ENCODE assay signal across 8 mouse cellular contexts in genomic region chr7:24269667-24270287, GRCm38 (mm10). TPM values are rescaled to one million over a fixed set of nuclear protein-coding genes. Genes with fewer than 3 reads are reported as not detected.
DNase-seq lines count a peak whose midpoint lies in the region; ATAC-seq lines count a peak whose summit lies in the region.

No protein-coding gene starts in this region.

- peak overlapping the region; percentile 90 for H3K9ac ChIP-seq in kidney, embryonic 16.5 days (replicated peaks; ENCODE audit: low read length)
- peak overlapping the region; percentile 66 for H3K9ac ChIP-seq in embryonic facial prominence, embryonic 12.5 days
- H3K9ac ChIP-seq in hindbrain, embryonic 14.5 days = peak overlapping the region; percentile 81
- peak overlapping the region; percentile 68; the same call in 1 of the 2 replicates for H3K9ac ChIP-seq in midbrain, embryonic 14.5 days (replicated peaks; ENCODE audit: low read length)

- no peaks in the 10 kb centered on the region for H3K27me3 ChIP-seq in kidney, embryonic 16.5 days (ENCODE audit: insufficient read depth, low read length)
- no peaks in the 10 kb centered on the region for H3K27me3 ChIP-seq in embryonic facial prominence, embryonic 12.5 days
- H3K27me3 ChIP-seq in hindbrain, embryonic 14.5 days (ENCODE audit: control insufficient read depth, insufficient read depth, low read length) = no peaks in the 10 kb centered on the region
- no peaks in the 10 kb centered on the region for H3K27me3 ChIP-seq in midbrain, embryonic 14.5 days (ENCODE audit: control insufficient read depth, insufficient read depth, low read length)

- 35% methylated on average over 7 of the region's 7 CpGs for WGBS in kidney, embryonic 16.5 days
- WGBS in embryonic facial prominence, embryonic 12.5 days = 35% methylated on average over 7 of the region's 7 CpGs
- 38% methylated on average over 7 of the region's 7 CpGs for WGBS in hindbrain, embryonic 14.5 days
- WGBS in midbrain, embryonic 14.5 days = 36% methylated on average over 7 of the region's 7 CpGs

- no peaks in the 10 kb centered on the region for H3K9me3 ChIP-seq in kidney, embryonic 16.5 days (ENCODE audit: low read length)
- H3K9me3 ChIP-seq in embryonic facial prominence, embryonic 12.5 days = no peaks in the 10 kb centered on the region
- no peaks in the 10 kb centered on the region for H3K9me3 ChIP-seq in hindbrain, embryonic 14.5 days (ENCODE audit: control insufficient read depth, low read length)
- no peaks in the 10 kb centered on the region for H3K9me3 ChIP-seq in midbrain, embryonic 14.5 days (ENCODE audit: control insufficient read depth, low read length)

- DNase-seq in kidney, adult 18-20 months = no peak
- no peak for DNase-seq in hindbrain, embryonic 14.5 days (ENCODE audit: low spot score)
- DNase-seq in midbrain, embryonic 14.5 days = no peak
- DNase-seq in left cerebral cortex, postnatal 14 days (ENCODE audit: low spot score in 2 of 2) = no peak
- no peak for DNase-seq in frontal cortex, postnatal 14 days (ENCODE audit: low spot score in 2 of 2)
- no peak for DNase-seq in frontal cortex, postnatal 10 days (ENCODE audit: low spot score in 2 of 2)

- H3K4me2 ChIP-seq in kidney, embryonic 16.5 days (replicated peaks; ENCODE audit: low read depth, low read length) = peak overlapping the region; percentile 82
- H3K4me2 ChIP-seq in embryonic facial prominence, embryonic 12.5 days (replicated peaks) = peak overlapping the region; percentile 68
- H3K4me2 ChIP-seq in hindbrain, embryonic 14.5 days (replicated peaks) = peak overlapping the region; percentile 74
- peak overlapping the region; percentile 78 for H3K4me2 ChIP-seq in midbrain, embryonic 14.5 days (ENCODE audit: low read length)

- intact Hi-C loops in left cerebral cortex, postnatal 14 days (cut with DNase I) = loop anchor here (2.0 kb wide), 1 partner anchor 29 kb away; no protein-coding TSS in a partner anchor

- ATAC-seq in kidney, embryonic 16.5 days (ENCODE audit: low FRiP score, low TSS enrichment) = peak; percentile 64
- ATAC-seq in embryonic facial prominence, embryonic 12.5 days (ENCODE audit: insufficient number of reproducible peaks, insufficient read depth, low FRiP score, low TSS enrichment) = peak; percentile 38
- peak; percentile 64 for ATAC-seq in hindbrain, embryonic 14.5 days (ENCODE audit: low FRiP score)
- peak; percentile 62 for ATAC-seq in midbrain, embryonic 14.5 days (ENCODE audit: low FRiP score, low TSS enrichment)

- H3K27ac ChIP-seq in kidney, embryonic 16.5 days (ENCODE audit: low read length) = no peak overlapping the region
- no peak overlapping the region for H3K27ac ChIP-seq in embryonic facial prominence, embryonic 12.5 days
- peak overlapping the region; percentile 81; the same call in 1 of the 2 replicates for H3K27ac ChIP-seq in hindbrain, embryonic 14.5 days
- no peak overlapping the region for H3K27ac ChIP-seq in midbrain, embryonic 14.5 days (replicated peaks; ENCODE audit: low read depth, low read length)

- peak overlapping the region; percentile 82 for H3K4me3 ChIP-seq in kidney, embryonic 16.5 days (ENCODE audit: low read length)
- peak overlapping the region; percentile 56 for H3K4me3 ChIP-seq in embryonic facial prominence, embryonic 12.5 days
- peak overlapping the region; percentile 65 for H3K4me3 ChIP-seq in hindbrain, embryonic 14.5 days (replicated peaks; ENCODE audit: low read length)
- H3K4me3 ChIP-seq in midbrain, embryonic 14.5 days (replicated peaks; ENCODE audit: low read depth, low read length) = peak overlapping the region; percentile 61

- peaks cover 20% of the 10 kb centered on the region for H3K36me3 ChIP-seq in kidney, embryonic 16.5 days (ENCODE audit: insufficient read depth, low read length)
- peaks cover 20% of the 10 kb centered on the region for H3K36me3 ChIP-seq in embryonic facial prominence, embryonic 12.5 days
- peaks cover 14% of the 10 kb centered on the region for H3K36me3 ChIP-seq in hindbrain, embryonic 14.5 days (replicated peaks; ENCODE audit: control insufficient read depth, insufficient read depth)
- peaks cover 5% of the 10 kb centered on the region for H3K36me3 ChIP-seq in midbrain, embryonic 14.5 days (ENCODE audit: control insufficient read depth, insufficient read depth, low read length)

- no peaks in the 10 kb centered on the region for H3K4me1 ChIP-seq in kidney, embryonic 16.5 days (ENCODE audit: insufficient read depth, low read length)
- H3K4me1 ChIP-seq in embryonic facial prominence, embryonic 12.5 days = peaks cover 4% of the 10 kb centered on the region; the same call in 1 of the 2 replicates
- peaks cover 5% of the 10 kb centered on the region for H3K4me1 ChIP-seq in hindbrain, embryonic 14.5 days (replicated peaks; ENCODE audit: control insufficient read depth, insufficient read depth, low read length)
- peaks cover 3% of the 10 kb centered on the region; the same call in 1 of the 2 replicates for H3K4me1 ChIP-seq in midbrain, embryonic 14.5 days (ENCODE audit: control insufficient read depth, insufficient read depth, low read length)

RNA-seq across cellular contexts. Expression of gene Zfp93, which starts 0.4 kb away (rescaled TPM):
- 12.1 and 14.1 TPM in 2 replicates for polyA plus RNA-seq in kidney, embryonic 16.5 days (2015; fragmentation: Nextera tagmentation; extraction: Ambion mirVana)
- polyA plus RNA-seq in embryonic facial prominence, embryonic 12.5 days (2016; fragmentation: Nextera tagmentation; extraction: Ambion mirVana) = 10.0 and 12.0 TPM in 2 replicates
- polyA plus RNA-seq in hindbrain, embryonic 14.5 days (2014; fragmentation: Nextera tagmentation; extraction: Ambion mirVana) = 8.1 and 9.5 TPM in 2 replicates
- 5.9 and 8.7 TPM in 2 replicates for polyA plus RNA-seq in midbrain, embryonic 14.5 days (2014; fragmentation: Nextera tagmentation; extraction: Ambion mirVana)
- 10 to 100 TPM; 12.3 to 13.2 TPM for total RNA-seq in left cerebral cortex, postnatal 14 days (2021)

RNA-seq across cellular contexts. Expression of gene Zfp108, which starts 15.2 kb away (rescaled TPM):
- polyA plus RNA-seq in kidney, embryonic 16.5 days (2015; fragmentation: Nextera tagmentation; extraction: Ambion mirVana) = 4.4 and 4.9 TPM in 2 replicates
- 5.3 and 5.6 TPM in 2 replicates for polyA plus RNA-seq in embryonic facial prominence, embryonic 12.5 days (2016; fragmentation: Nextera tagmentation; extraction: Ambion mirVana)
- 7.1 TPM in 2 replicates for polyA plus RNA-seq in hindbrain, embryonic 14.5 days (2014; fragmentation: Nextera tagmentation; extraction: Ambion mirVana)
- polyA plus RNA-seq in midbrain, embryonic 14.5 days (2014; fragmentation: Nextera tagmentation; extraction: Ambion mirVana) = 6.2 and 6.6 TPM in 2 replicates
- total RNA-seq in left cerebral cortex, postnatal 14 days (2021) = 1 to 10 TPM; 6.1 to 7.5 TPM

RNA-seq across cellular contexts. Expression of gene Zfp61, which starts 31.3 kb away (rescaled TPM):
- polyA plus RNA-seq in kidney, embryonic 16.5 days (2015; fragmentation: Nextera tagmentation; extraction: Ambion mirVana) = 43.5 and 44.0 TPM in 2 replicates
- polyA plus RNA-seq in embryonic facial prominence, embryonic 12.5 days (2016; fragmentation: Nextera tagmentation; extraction: Ambion mirVana) = 57.7 and 63.1 TPM in 2 replicates
- polyA plus RNA-seq in hindbrain, embryonic 14.5 days (2014; fragmentation: Nextera tagmentation; extraction: Ambion mirVana) = 33.5 and 34.0 TPM in 2 replicates
- polyA plus RNA-seq in midbrain, embryonic 14.5 days (2014; fragmentation: Nextera tagmentation; extraction: Ambion mirVana) = 34.2 and 34.3 TPM in 2 replicates
- total RNA-seq in left cerebral cortex, postnatal 14 days (2021) = 10 to 100 TPM; 17.8 to 22.0 TPM

RNA-seq across cellular contexts. Expression of gene Zfp109, which starts 32.4 kb away (rescaled TPM):
- polyA plus RNA-seq in kidney, embryonic 16.5 days (2015; fragmentation: Nextera tagmentation; extraction: Ambion mirVana) = 6.3 and 6.9 TPM in 2 replicates
- polyA plus RNA-seq in embryonic facial prominence, embryonic 12.5 days (2016; fragmentation: Nextera tagmentation; extraction: Ambion mirVana) = 5.9 and 6.6 TPM in 2 replicates
- 2.9 and 3.9 TPM in 2 replicates for polyA plus RNA-seq in hindbrain, embryonic 14.5 days (2014; fragmentation: Nextera tagmentation; extraction: Ambion mirVana)
- polyA plus RNA-seq in midbrain, embryonic 14.5 days (2014; fragmentation: Nextera tagmentation; extraction: Ambion mirVana) = 2.7 and 3.7 TPM in 2 replicates
- 1 to 10 TPM; 6.3 to 7.0 TPM for total RNA-seq in left cerebral cortex, postnatal 14 days (2021)

RNA-seq across cellular contexts. Expression of gene Zfp94, which starts 46.7 kb away (rescaled TPM):
- polyA plus RNA-seq in kidney, embryonic 16.5 days (2015; fragmentation: Nextera tagmentation; extraction: Ambion mirVana) = 12.8 and 13.9 TPM in 2 replicates
- polyA plus RNA-seq in embryonic facial prominence, embryonic 12.5 days (2016; fragmentation: Nextera tagmentation; extraction: Ambion mirVana) = 15.8 and 16.4 TPM in 2 replicates
- polyA plus RNA-seq in hindbrain, embryonic 14.5 days (2014; fragmentation: Nextera tagmentation; extraction: Ambion mirVana) = 19.6 and 20.9 TPM in 2 replicates
- polyA plus RNA-seq in midbrain, embryonic 14.5 days (2014; fragmentation: Nextera tagmentation; extraction: Ambion mirVana) = 18.9 and 19.2 TPM in 2 replicates
- total RNA-seq in left cerebral cortex, postnatal 14 days (2021) = 10 to 100 TPM; 16.1 to 16.3 TPM
